In genomic region chr17:63937886-63938285, GRCm38 (mm10) we compare ENCODE assay signal across 11 mouse cellular contexts.
DNase-seq lines count a peak whose midpoint lies in the region; ATAC-seq lines count a peak whose summit lies in the region.
"Had no signal": no experiment of that assay in that cellular context is flagged by ENCODE, and none has a peak within 500 bp of the region (broad histone marks: within the 10 kb centered on the region; RNA-seq: fewer than 3 reads in every experiment).

No protein-coding gene starts in this region.

- H3K9ac ChIP-seq in heart, embryonic 14.5 days (ENCODE audit: low read length) = no peak overlapping the region
- H3K9ac ChIP-seq in embryonic facial prominence, embryonic 12.5 days = no peak overlapping the region
- H3K9ac ChIP-seq: limb, embryonic 15.5 days had no signal

- ATAC-seq in heart, embryonic 14.5 days (ENCODE audit: insufficient number of reproducible peaks, insufficient read depth, low FRiP score, low read depth) = no peak
- ATAC-seq in embryonic facial prominence, embryonic 12.5 days (ENCODE audit: insufficient number of reproducible peaks, insufficient read depth, low FRiP score, low TSS enrichment) = no peak
- ATAC-seq: intestine, embryonic 16.5 days had no signal

- no peak overlapping the region for H3K4me3 ChIP-seq in heart, embryonic 14.5 days (ENCODE audit: control insufficient read depth in 1 of 2, insufficient read depth in 1 of 2, low read depth in 1 of 2, low read length in 2 of 2)
- H3K4me3 ChIP-seq in embryonic facial prominence, embryonic 12.5 days = no peak overlapping the region
- H3K4me3 ChIP-seq: limb, embryonic 15.5 days had no signal

- peaks cover 0 to 3% of the 10 kb centered on the region in 2 experiments; a peak in 1 of 4 replicates for H3K4me1 ChIP-seq in heart, embryonic 14.5 days (ENCODE audit: control insufficient read depth in 2 of 2, insufficient read depth in 2 of 2, low read length in 2 of 2)
- H3K4me1 ChIP-seq in embryonic facial prominence, embryonic 12.5 days = no peaks in the 10 kb centered on the region

- H3K27me3 ChIP-seq in heart, embryonic 14.5 days (ENCODE audit: control insufficient read depth, insufficient read depth, low read length) = no peaks in the 10 kb centered on the region
- H3K27me3 ChIP-seq in embryonic facial prominence, embryonic 12.5 days = no peaks in the 10 kb centered on the region
- H3K27me3 ChIP-seq: limb, embryonic 15.5 days had no signal

- peaks cover 26% of the 10 kb centered on the region for H3K36me3 ChIP-seq in heart, embryonic 14.5 days (ENCODE audit: control insufficient read depth, insufficient read depth, low read length)
- H3K36me3 ChIP-seq in embryonic facial prominence, embryonic 12.5 days = 0 out of 2 replicates have a peak, but pooled peaks cover 7% of the 10 kb centered on the region

- DNase-seq in heart, postnatal 4 days = no peak
- peak; percentile 2 for DNase-seq in Muller cell, postnatal 12 days (ENCODE audit: inconsistent ontology term)
- peak; percentile 12 to 37 for DNase-seq in kidney, postnatal 4 days
- no peak for DNase-seq in urinary bladder, postnatal 14 days (ENCODE audit: low spot score)
- no peak for DNase-seq in gastrocnemius, adult 18-20 months (ENCODE audit: low spot score)
- DNase-seq: gastrocnemius, postnatal 25 days; thymus, postnatal 4 days had no signal

- peak overlapping the region; percentile 34; the same call in 1 of the 2 replicates for H3K4me2 ChIP-seq in heart, embryonic 14.5 days (ENCODE audit: low read length)
- peak overlapping the region; percentile 19; the same call in 1 of the 2 replicates for H3K4me2 ChIP-seq in embryonic facial prominence, embryonic 12.5 days (replicated peaks)
- H3K4me2 ChIP-seq: limb, embryonic 15.5 days had no signal

- WGBS in heart, embryonic 14.5 days = 54% methylated on average over 18 of the region's 18 CpGs
- WGBS in embryonic facial prominence, embryonic 12.5 days = 45% methylated on average over 18 of the region's 18 CpGs

- H3K9me3 ChIP-seq in heart, embryonic 14.5 days (ENCODE audit: control insufficient read depth, low read length) = no peaks in the 10 kb centered on the region
- no peaks in the 10 kb centered on the region for H3K9me3 ChIP-seq in embryonic facial prominence, embryonic 12.5 days
- H3K9me3 ChIP-seq: limb, embryonic 15.5 days had no signal

- H3K27ac ChIP-seq in heart, embryonic 14.5 days (replicated peaks in 1 of 2; ENCODE audit: control insufficient read depth in 1 of 2, insufficient read depth in 1 of 2, low read depth in 2 of 2, low read length in 2 of 2) = no peak overlapping the region
- no peak overlapping the region for H3K27ac ChIP-seq in embryonic facial prominence, embryonic 12.5 days
- H3K27ac ChIP-seq: limb, embryonic 15.5 days had no signal

Comparison
In these comparisons a context has a peak if more than half of its experiments do, and no peak if none do; other contexts are left out.
1. DNase-seq: peak in Muller cell, postnatal 12 days (single experiment) and kidney, postnatal 4 days (2 of 2); none in heart, postnatal 4 days (single experiment), urinary bladder, postnatal 14 days (single experiment) and gastrocnemius, adult 18-20 months (single experiment).